Mouse (Mus musculus): ENCODE data around the gene Bnipl. TPM values are rescaled to one million over a fixed set of nuclear protein-coding genes. Genes with fewer than 3 reads are reported as not detected.

The Bnipl gene
- polyA plus RNA-seq, 1 experiment from 2014 or later: 10.7 TPM

DNA sequence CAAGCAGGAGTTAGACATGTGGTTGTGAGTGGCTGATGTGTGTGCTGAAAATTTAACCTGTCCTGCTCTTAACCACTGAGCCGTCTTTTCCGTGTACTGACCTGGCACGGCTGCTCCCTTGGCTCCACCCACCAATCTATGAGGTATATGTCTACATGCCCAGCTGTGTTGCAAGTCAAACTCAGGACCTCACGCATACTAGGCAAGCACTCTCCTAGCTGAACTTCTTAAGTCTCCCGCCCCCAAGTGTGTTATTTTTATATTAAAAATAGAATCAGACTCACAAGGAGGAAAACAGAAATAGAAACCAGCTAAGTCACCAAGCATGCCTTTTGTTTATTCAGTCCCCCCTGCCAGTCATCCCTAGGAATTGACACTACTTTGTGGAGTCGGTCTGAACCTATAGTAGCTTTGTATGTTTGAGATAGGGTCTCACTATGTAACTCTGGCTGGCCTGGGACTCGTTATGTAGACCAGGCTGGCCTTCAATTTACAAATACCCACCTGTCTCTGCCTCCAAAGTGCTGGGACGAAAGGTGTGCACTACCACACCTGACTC is 13.4 kb downstream of the Bnipl start:
- WGBS: 75% methylated on average over 8 of the region's 8 CpGs
- no peak for ATAC-seq (ENCODE audit: insufficient number of reproducible peaks, low FRiP score, low TSS enrichment, low read depth)
- H3K4me3 ChIP-seq (replicated peaks): no peak overlapping the region
- no peaks in the 10 kb centered on the region for H3K27me3 ChIP-seq
- H3K36me3 ChIP-seq: peaks cover 58% of the 10 kb centered on the region
- no peak overlapping the region for H3K4me2 ChIP-seq (replicated peaks)
- H3K4me1 ChIP-seq: peaks cover 6% of the 10 kb centered on the region; the same call in 1 of the 2 replicates
- no peak overlapping the region for H3K9ac ChIP-seq
- H3K9me3 ChIP-seq (replicated peaks): no peaks in the 10 kb centered on the region
- peak overlapping the region; percentile 28; the same call in 1 of the 2 replicates for H3K27ac ChIP-seq (replicated peaks)

DNA sequence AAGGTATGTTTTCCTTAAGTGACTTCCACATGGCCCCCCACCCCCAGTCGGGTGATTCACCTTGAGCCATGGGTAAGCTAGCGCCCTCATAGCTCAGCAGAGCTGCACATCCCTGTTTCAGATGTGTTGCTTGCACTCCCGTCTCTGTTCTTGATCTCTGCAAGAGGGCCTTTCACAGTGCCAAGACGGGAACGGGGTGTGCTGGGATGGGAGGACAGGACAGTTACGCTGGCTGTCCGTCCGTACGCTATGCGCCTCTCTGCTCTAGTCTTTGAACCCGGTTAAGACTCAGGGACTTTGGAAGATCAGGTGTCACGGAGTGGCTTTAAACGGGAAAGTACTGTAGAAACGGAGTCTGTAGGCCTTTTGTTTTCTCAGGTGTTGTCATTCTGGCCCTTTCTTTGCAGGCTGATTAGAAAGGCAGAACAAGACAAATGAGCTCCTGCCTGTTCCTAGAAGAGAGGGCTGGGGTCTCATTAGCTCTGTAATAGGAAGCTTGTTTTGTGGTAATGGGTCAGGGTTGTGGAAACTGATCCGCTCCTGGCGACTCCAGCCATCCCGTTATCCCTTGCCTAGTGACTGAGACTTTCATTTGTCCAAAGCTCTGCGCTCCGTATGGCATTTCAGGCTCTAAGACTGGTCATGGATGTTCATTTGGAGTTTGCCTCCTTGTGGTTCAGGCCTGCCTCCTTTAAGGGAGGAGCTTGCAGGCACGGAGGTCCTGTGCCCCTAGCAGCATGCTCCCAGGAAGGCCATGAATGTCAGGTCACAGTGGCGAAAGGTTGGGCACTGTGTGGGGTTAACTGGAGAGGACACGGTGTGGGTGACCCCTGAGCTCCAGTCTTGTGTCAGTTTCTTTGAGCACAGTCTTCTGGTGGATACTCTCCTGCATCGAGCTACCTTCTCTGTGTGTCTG is 15.3 kb downstream of the Bnipl start:
- Histone ChIP-seq H3K36me3 (peaks cover 69% of the 10 kb centered on the region), H3K9ac (no peak overlapping the region), H3K27me3 (no peaks in the 10 kb centered on the region), H3K27ac (replicated peaks) (no peak overlapping the region), H3K4me1 (peaks cover 15% of the 10 kb centered on the region), H3K4me2 (replicated peaks) (no peak overlapping the region), H3K4me3 (replicated peaks) (no peak overlapping the region), H3K9me3 (replicated peaks) (no peaks in the 10 kb centered on the region)
- WGBS: 60% methylated on average over 23 of the region's 23 CpGs
- no peak for ATAC-seq (ENCODE audit: insufficient number of reproducible peaks, low FRiP score, low TSS enrichment, low read depth)

GRCm38 (mm10) chr3:95233303-95233980 is 17.6 kb downstream of the Bnipl start:
- ATAC-seq (ENCODE audit: insufficient number of reproducible peaks, low FRiP score, low TSS enrichment, low read depth): no peak
- H3K9me3 ChIP-seq (replicated peaks): no peaks in the 10 kb centered on the region
- H3K4me2 ChIP-seq (replicated peaks): no peak overlapping the region
- WGBS: 83% methylated on average over 16 of the region's 16 CpGs
- H3K4me3 ChIP-seq (replicated peaks): no peak overlapping the region
- H3K9ac ChIP-seq: no peak overlapping the region
- no peaks in the 10 kb centered on the region for H3K27me3 ChIP-seq
- H3K4me1 ChIP-seq: peaks cover 21% of the 10 kb centered on the region
- H3K27ac ChIP-seq (replicated peaks): no peak overlapping the region
- peaks cover 69% of the 10 kb centered on the region for H3K36me3 ChIP-seq

DNA sequence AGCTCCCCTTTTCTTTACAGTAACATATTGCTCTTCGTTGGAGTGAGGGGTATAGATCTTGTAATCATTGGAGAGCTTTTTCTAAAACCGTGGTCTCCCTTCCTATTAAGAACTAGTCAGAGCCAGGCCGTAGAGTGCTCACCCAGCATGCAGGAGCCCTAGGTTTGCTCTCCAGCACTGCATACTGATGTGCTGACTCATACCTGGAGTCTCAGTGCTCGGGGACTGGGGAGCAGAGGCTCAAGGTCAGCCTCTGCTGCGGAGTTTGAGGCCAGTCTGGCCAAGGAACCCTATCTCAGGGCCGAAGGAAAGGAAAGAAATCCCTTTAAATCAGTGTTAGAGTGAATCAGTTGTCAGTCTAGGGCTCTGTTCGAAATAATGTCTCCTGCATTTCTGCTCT is 18.2 kb downstream of the Bnipl start:
- Histone ChIP-seq H3K27me3 (no peaks in the 10 kb centered on the region), H3K9me3 (replicated peaks) (no peaks in the 10 kb centered on the region), H3K4me1 (peaks cover 21% of the 10 kb centered on the region), H3K4me3 (replicated peaks) (no peak overlapping the region), H3K36me3 (peaks cover 62% of the 10 kb centered on the region), H3K27ac (replicated peaks) (no peak overlapping the region), H3K9ac (no peak overlapping the region), H3K4me2 (replicated peaks) (no peak overlapping the region)
- WGBS: 76% methylated on average over 7 of the region's 7 CpGs
- no peak for ATAC-seq (ENCODE audit: insufficient number of reproducible peaks, low FRiP score, low TSS enrichment, low read depth)

DNA sequence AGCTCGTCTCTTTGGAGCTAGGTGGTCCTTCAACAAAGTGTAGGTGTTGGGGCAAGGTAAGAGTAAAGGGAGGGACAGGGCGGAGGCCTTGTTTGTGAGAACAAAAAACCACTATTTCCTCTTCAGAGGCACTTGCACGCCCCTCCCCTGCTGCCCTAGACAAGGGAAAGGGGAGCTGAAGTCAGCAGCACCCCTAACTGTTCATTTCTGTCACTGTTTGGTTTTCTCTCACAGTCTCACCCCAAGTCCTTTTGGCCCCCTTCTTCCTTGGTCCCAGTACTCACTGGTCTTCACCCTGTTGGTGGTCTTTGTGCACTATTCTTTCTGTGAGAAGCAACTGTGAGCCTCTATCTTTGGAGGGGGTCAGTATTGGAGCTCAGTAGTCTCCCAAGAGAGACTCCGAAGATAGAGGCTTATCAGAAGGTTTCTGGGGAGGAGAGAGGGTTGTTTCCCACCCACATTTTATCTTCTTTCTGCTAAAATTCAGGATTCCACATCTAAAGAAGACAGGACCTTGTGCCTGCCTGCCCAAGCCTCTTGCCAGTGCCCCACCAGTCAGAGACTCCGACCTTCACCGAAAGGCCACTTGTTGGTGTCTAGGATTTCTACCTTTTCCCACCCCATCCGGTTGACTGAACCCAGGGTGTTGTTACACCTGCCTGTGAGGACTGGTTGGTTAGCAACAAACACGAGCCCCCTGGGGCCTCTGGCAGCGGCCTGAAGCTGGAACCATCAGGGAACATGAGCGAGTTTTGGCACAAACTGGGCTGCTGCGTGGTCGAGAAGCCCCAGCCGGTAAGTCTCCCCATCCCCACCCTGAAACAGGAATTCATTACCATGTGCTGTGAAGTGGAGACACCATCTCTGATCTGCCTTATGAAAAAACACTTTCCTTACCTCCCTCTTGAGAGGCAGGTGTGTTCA is 19.4 kb downstream of the Bnipl start, which contains the start of gene Mllt11:
Gene Mllt11, minus strand, starts transcription at position 874 of the 924 bp plus-strand sequence.
- WGBS: 67% methylated on average over 13 of the region's 13 CpGs

DNA sequence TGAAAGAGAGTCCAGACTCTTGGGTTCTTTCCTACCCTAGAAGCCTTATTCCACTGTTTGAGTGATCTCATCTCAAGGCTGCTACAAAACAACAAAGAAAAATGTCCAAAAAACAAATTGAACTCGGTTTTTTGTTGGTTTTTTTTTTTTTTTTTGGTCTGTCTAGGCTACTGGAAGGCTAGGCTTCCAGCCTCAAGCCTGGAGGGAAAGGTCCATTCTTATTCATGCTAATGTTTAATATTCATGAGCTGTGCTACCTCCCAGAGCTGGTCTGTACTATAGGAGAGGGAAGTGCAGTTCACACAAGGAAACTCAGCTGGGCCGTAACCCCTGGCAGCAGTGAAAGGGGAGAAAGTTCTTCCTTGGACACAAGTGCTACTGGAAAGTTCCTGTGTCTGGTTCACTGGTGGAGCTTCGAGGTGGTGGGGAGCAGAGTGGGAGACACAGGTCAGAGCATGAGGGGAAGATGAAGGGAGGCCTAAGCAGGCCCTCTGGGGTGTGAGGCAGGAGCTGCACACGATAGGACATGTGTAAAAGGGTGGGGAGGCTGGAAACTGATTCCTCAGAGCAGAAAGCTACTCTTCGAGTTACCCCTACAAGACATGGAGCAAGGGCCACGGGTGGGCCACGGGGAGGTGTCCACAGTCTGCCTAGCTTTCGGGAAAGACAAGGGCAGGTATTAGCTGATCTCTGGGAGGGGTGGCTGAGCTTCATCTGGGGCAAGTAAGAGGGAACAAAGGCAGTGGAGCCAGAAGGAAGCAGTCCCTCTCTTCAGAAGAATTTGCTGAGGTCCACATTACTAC is 20.3 kb downstream of the Bnipl start:
- Histone ChIP-seq H3K36me3 (peaks cover 42% of the 10 kb centered on the region), H3K4me3 (replicated peaks) (peak overlapping the region; percentile 89), H3K9ac (peak overlapping the region; percentile 40), H3K4me1 (peaks cover 33% of the 10 kb centered on the region), H3K4me2 (replicated peaks) (peak overlapping the region; percentile 76), H3K27ac (replicated peaks) (peak overlapping the region; percentile 99), H3K9me3 (replicated peaks) (no peaks in the 10 kb centered on the region), H3K27me3 (no peaks in the 10 kb centered on the region)
- WGBS: 32% methylated on average over 8 of the region's 8 CpGs
- ATAC-seq (ENCODE audit: insufficient number of reproducible peaks, low FRiP score, low TSS enrichment, low read depth): no peak

More for the DNA sequence above, 19.4 kb downstream of the Bnipl start, which contains the start of gene Mllt11:
- H3K27ac ChIP-seq (replicated peaks): peak within 1 kb of the TSS; percentile 99; the same call in 1 of the 2 replicates
- H3K27me3 ChIP-seq: no peaks in the 10 kb centered on the region
- peaks cover 30% of the 10 kb centered on the region for H3K4me1 ChIP-seq
- H3K9me3 ChIP-seq (replicated peaks): no peaks in the 10 kb centered on the region
- H3K4me3 ChIP-seq (replicated peaks): peak within 1 kb of the TSS; percentile 89
- ATAC-seq (ENCODE audit: insufficient number of reproducible peaks, low FRiP score, low TSS enrichment, low read depth): no peak
- H3K36me3 ChIP-seq: peaks cover 50% of the 10 kb centered on the region
- peak within 1 kb of the TSS; percentile 76 for H3K4me2 ChIP-seq (replicated peaks)
- peak within 1 kb of the TSS; percentile 40; the same call in 1 of the 2 replicates for H3K9ac ChIP-seq

DNA sequence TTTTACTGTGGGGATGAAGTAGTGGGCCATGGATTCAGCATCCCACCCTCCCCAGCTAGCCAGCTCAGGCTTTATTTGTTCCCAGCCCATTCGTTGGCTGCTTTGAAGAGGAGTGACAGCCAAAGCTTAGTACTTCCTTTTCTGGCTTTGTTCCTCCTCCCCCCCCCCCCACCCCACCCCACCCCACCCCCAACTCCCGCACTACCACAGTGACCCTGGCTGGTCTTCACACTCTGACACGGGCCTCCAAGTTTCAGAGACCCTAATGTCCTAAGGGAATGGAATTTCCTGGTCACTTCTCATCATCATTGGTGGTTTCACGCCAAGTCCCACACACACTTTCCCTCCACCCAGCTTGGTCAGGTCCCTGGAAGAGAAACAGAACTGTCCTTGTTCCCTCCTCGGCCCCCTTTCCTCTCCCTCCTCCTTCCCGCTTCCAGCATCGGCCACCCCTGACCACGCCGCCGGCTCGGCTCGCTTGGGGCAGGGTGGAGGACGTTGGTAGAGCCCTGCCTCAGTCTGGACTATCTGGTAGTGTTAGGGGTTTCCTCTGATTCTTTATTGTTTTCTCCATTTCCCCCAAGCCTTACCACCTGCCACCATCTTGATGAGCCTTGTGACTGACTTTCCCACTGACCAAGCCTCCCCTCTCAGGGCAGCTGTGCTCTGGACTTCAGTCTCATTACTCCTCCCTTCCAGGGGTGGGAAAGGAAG is 21.1 kb downstream of the Bnipl start:
- Histone ChIP-seq H3K9me3 (replicated peaks) (no peaks in the 10 kb centered on the region), H3K9ac (peak overlapping the region; percentile 91), H3K36me3 (peaks cover 36% of the 10 kb centered on the region), H3K4me2 (replicated peaks) (peak overlapping the region; percentile 76), H3K4me1 (peaks cover 33% of the 10 kb centered on the region), H3K4me3 (replicated peaks) (peak overlapping the region; percentile 89), H3K27ac (replicated peaks) (peak overlapping the region; percentile 99), H3K27me3 (no peaks in the 10 kb centered on the region)
- ATAC-seq (ENCODE audit: insufficient number of reproducible peaks, low FRiP score, low TSS enrichment, low read depth): no peak
- 2% methylated on average over 13 of the region's 13 CpGs for WGBS

- Histone ChIP-seq H3K9ac (peak overlapping the region; percentile 91), H3K9me3 (replicated peaks) (no peaks in the 10 kb centered on the region), H3K4me1 (peaks cover 36% of the 10 kb centered on the region), H3K27me3 (no peaks in the 10 kb centered on the region), H3K4me2 (replicated peaks) (peak overlapping the region; percentile 76), H3K4me3 (replicated peaks) (peak overlapping the region; percentile 89), H3K36me3 (peaks cover 34% of the 10 kb centered on the region), H3K27ac (replicated peaks) (peak overlapping the region; percentile 99)
- WGBS: under 1% methylated on average over 40 of the region's 43 CpGs
- peak; percentile 8 for ATAC-seq (ENCODE audit: insufficient number of reproducible peaks, low FRiP score, low TSS enrichment, low read depth)
Measured at GRCm38 (mm10) chr3:95228894-95229780, 21.9 kb downstream of the Bnipl start.
